18 mouse cellular contexts compared by ENCODE assay signal in genomic region chr2:13174461-13174860, GRCm38 (mm10).
DNase-seq lines count a peak whose midpoint lies in the region; ATAC-seq and TF ChIP-seq lines count a peak whose summit lies in the region.
"Had no signal": no experiment of that assay in that cellular context is flagged by ENCODE, and none has a peak within 500 bp of the region (broad histone marks: within the 10 kb centered on the region; RNA-seq: fewer than 3 reads in every experiment).

No protein-coding gene starts in this region.

- DNase-seq in cerebellum, postnatal 25 days = peak; percentile 7 to 9
- no peak for DNase-seq in cerebellum, adult 9-11 months
- peak; percentile 71 for DNase-seq in brain, embryonic 14.5 days (ENCODE audit: low read depth)
- no peak for DNase-seq in right cerebral cortex, adult 18-20 months
- DNase-seq in thymus, postnatal 25 days = no peak
- DNase-seq: adrenal gland, postnatal 25 days; B cell, adult 2 months; gastrocnemius, postnatal 10 days; kidney, adult 9 months; kidney, postnatal 4 days; layer of hippocampus, postnatal 36 days; lung, adult 18-20 months; lung, postnatal 36 days had no signal

- peaks cover 44% of the 10 kb centered on the region for H3K4me1 ChIP-seq in hindbrain, embryonic 13.5 days (replicated peaks)
- peaks cover 37% of the 10 kb centered on the region for H3K4me1 ChIP-seq in midbrain, embryonic 15.5 days
- H3K4me1 ChIP-seq: stomach, embryonic 15.5 days had no signal

- WGBS in hindbrain, embryonic 13.5 days = 27% methylated on average over 7 of the region's 7 CpGs
- 21% methylated on average over 7 of the region's 7 CpGs for WGBS in midbrain, embryonic 15.5 days

- H3K36me3 ChIP-seq in hindbrain, embryonic 13.5 days = no peaks in the 10 kb centered on the region
- H3K36me3 ChIP-seq in midbrain, embryonic 15.5 days (replicated peaks) = no peaks in the 10 kb centered on the region
- H3K36me3 ChIP-seq: stomach, embryonic 15.5 days had no signal

- no peak overlapping the region for H3K9ac ChIP-seq in hindbrain, embryonic 13.5 days
- no peak overlapping the region for H3K9ac ChIP-seq in midbrain, embryonic 15.5 days
- H3K9ac ChIP-seq: stomach, embryonic 15.5 days had no signal

- peak overlapping the region; percentile 70 for H3K27ac ChIP-seq in hindbrain, embryonic 13.5 days
- H3K27ac ChIP-seq in midbrain, embryonic 15.5 days = no peak overlapping the region
- H3K27ac ChIP-seq: stomach, embryonic 15.5 days had no signal

- H3K27me3 ChIP-seq in hindbrain, embryonic 13.5 days = 0 out of 2 replicates have a peak, but pooled peaks cover 2% of the 10 kb centered on the region
- no peaks in the 10 kb centered on the region for H3K27me3 ChIP-seq in midbrain, embryonic 15.5 days (replicated peaks)
- H3K27me3 ChIP-seq: stomach, embryonic 15.5 days had no signal

- no peak overlapping the region for H3K4me3 ChIP-seq in hindbrain, embryonic 13.5 days
- H3K4me3 ChIP-seq in midbrain, embryonic 15.5 days = no peak overlapping the region
- H3K4me3 ChIP-seq: erythroblast, embryonic 14.5 days; stomach, embryonic 15.5 days had no signal

- no peak for ATAC-seq in hindbrain, embryonic 13.5 days (ENCODE audit: low FRiP score)
- ATAC-seq in midbrain, embryonic 15.5 days (replicated peaks) = no peak; the same call in 1 of the 2 replicates
- ATAC-seq in megakaryocyte, adult 5-6 weeks (ENCODE audit: poor library complexity, severe bottlenecking) = no peak

- H3K9me3 ChIP-seq in hindbrain, embryonic 13.5 days = no peaks in the 10 kb centered on the region
- no peaks in the 10 kb centered on the region for H3K9me3 ChIP-seq in midbrain, embryonic 15.5 days
- H3K9me3 ChIP-seq: stomach, embryonic 15.5 days had no signal

- TF ChIP-seq POLR2A in brain, embryonic 14.5 days (IDR thresholded peaks at IDR 0.05; ENCODE audit: borderline replicate concordance, extremely low read depth, insufficient read depth, insufficient read length, poor library complexity, severe bottlenecking) = no peak

- peak overlapping the region; percentile 59 for H3K4me2 ChIP-seq in hindbrain, embryonic 13.5 days
- H3K4me2 ChIP-seq in midbrain, embryonic 15.5 days = peak overlapping the region; percentile 32
- H3K4me2 ChIP-seq: stomach, embryonic 15.5 days had no signal

- no peak for TF ChIP-seq CTCF in brain, embryonic 14.5 days (IDR thresholded peaks at IDR 0.05; ENCODE audit: borderline replicate concordance, extremely low read depth, insufficient read depth, insufficient read length)

Comparison
In these comparisons a context has a peak if more than half of its experiments do, and no peak if none do; other contexts are left out.
1. DNase-seq: peak in cerebellum, postnatal 25 days (2 of 2) and brain, embryonic 14.5 days (single experiment); none in cerebellum, adult 9-11 months (single experiment), right cerebral cortex, adult 18-20 months (single experiment) and thymus, postnatal 25 days (single experiment).